Mouse (Mus musculus) heart, embryonic 11.5 days (tissue): ENCODE measurements around the gene Lrrc8c. TPM values are rescaled to one million over a fixed set of nuclear protein-coding genes. Genes with fewer than 3 reads are reported as not detected.

Experiments
- ATAC-seq: fragments of 200-750 bp; cut with Nextera tagmentation; replicated peaks from 2 replicates; pipeline ENCODE4 v1.8.0; 2017; ENCODE audit warnings: moderate library complexity; ENCODE audit not compliant: insufficient number of reproducible peaks, low FRiP score, low TSS enrichment
- H3K27ac ChIP-seq: fragments of 300-500 bp; sonication (generic); 2 replicates; pipeline ENCODE4 v1.5.1; 2014; ENCODE audit warnings: mild to moderate bottlenecking, low read depth, low read length
- H3K27me3 ChIP-seq: fragments of 300-500 bp; sonication (generic); 2 replicates; pipeline ENCODE4 v1.6.1; 2014; ENCODE audit warnings: mild to moderate bottlenecking, low read length, mixed read lengths; ENCODE audit not compliant: control insufficient read depth, insufficient read depth
- H3K36me3 ChIP-seq: fragments of 300-500 bp; sonication (generic); 2 replicates; pipeline ENCODE4 v1.6.1; 2014; ENCODE audit warnings: mild to moderate bottlenecking, low read length, moderate library complexity, mixed read lengths; ENCODE audit not compliant: control insufficient read depth, insufficient read depth
- H3K4me1 ChIP-seq: fragments of 300-500 bp; sonication (generic); 2 replicates; pipeline ENCODE4 v1.6.1; 2014; ENCODE audit warnings: low read length; ENCODE audit not compliant: control insufficient read depth, insufficient read depth
- H3K4me2 ChIP-seq: fragments of 300-500 bp; sonication (generic); 2 replicates; pipeline ENCODE4 v1.6.1; 2014; ENCODE audit warnings: mild to moderate bottlenecking, moderate library complexity
- H3K4me3 ChIP-seq: fragments of 300-500 bp; sonication (generic); 2 replicates; pipeline ENCODE4 v1.5.1; 2014; ENCODE audit warnings: low read depth, low read length
- H3K9ac ChIP-seq: fragments of 300-500 bp; sonication (generic); 2 replicates; pipeline ENCODE4 v1.6.1; 2014; ENCODE audit warnings: mild to moderate bottlenecking, low read depth, low read length, moderate library complexity
- H3K9me3 ChIP-seq: fragments of 300-500 bp; sonication (generic); replicated peaks from 2 replicates; pipeline ENCODE4 v1.6.1; 2016; ENCODE audit warnings: low read length; ENCODE audit not compliant: control insufficient read depth
- WGBS: fragments of 180-500 bp; shearing (Covaris S2); extraction: QIAGEN DNeasy Blood & Tissue Kit; methylation state at CpG from one replicate; pipeline ENCODE4 v1.1.7; 2014; ENCODE audit not compliant: insufficient replicate concordance; 5-methylcytosine and 5-hydroxymethylcytosine counted together
- polyA plus RNA-seq: library from polyadenylated mRNA; unstranded; fragments of >200 nt; fragmentation: Nextera tagmentation; extraction: Ambion mirVana; gene quantifications from 2 replicates; pipeline ENCODE4 v1.2.1, GENCODE M21; 2014

The Lrrc8c gene
- 32.5 and 33.5 TPM in 2 replicates for polyA plus RNA-seq

DNA sequence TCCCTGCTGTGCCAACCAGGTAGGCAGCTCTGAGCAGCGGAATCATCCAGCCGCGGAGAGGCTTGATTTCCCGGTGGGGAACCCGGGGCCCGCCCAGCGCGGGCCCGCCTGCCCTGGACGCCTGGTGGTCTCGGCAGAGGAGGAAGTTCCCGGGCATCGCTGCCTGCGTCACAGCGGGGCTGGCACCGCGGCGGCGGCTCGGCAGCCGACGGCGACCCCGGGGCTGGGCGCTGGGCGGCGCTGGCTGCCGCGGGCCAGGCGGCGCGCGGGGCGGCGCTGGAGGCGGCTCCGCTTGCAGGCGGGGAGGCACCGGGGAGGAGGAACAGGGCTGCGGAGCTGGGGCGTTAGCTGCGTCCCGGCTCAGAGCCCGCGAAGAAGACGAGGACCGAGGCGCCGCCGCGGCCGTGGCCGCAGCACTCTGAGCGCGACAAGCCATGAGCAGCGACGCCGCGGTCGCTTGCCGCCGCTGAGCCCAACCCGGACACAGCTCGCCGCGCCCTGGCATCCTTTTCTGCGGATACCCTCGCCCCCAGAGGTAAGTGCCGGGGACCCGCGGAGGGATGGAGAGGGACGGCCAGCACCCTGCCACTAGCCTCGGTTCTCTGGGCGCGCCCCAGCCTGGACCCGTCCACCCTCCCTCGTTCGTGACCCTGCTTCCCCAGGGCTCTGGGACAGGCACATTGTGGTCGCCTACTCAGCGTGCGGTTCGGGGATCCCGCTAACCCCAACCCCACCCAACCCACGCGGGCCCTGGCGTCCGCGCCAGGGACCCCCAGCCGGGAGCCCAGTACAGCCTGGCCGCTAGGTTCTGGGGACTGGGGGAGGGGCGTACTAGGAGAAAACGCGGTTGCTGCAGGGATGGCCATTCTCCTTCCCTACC is at the start of gene Lrrc8c:
TSS of gene Lrrc8c (plus strand) at position 293 of the 880 bp plus-strand sequence.
- H3K9me3 ChIP-seq = no peaks in the 10 kb centered on the region
- peak within 1 kb of the TSS; percentile 99 for H3K27ac ChIP-seq
- H3K36me3 ChIP-seq = no peaks in the 10 kb centered on the region; the same call in 1 of the 2 replicates
- under 1% methylated on average over 84 of the region's 93 CpGs for WGBS
- H3K4me3 ChIP-seq = peak within 1 kb of the TSS; percentile 93
- peak within 1 kb of the TSS; percentile 91 for H3K9ac ChIP-seq
- ATAC-seq = peak; percentile 86
- H3K4me1 ChIP-seq = peaks cover 47% of the 10 kb centered on the region
- H3K4me2 ChIP-seq = peak within 1 kb of the TSS; percentile 86
- no peaks in the 10 kb centered on the region for H3K27me3 ChIP-seq

DNA sequence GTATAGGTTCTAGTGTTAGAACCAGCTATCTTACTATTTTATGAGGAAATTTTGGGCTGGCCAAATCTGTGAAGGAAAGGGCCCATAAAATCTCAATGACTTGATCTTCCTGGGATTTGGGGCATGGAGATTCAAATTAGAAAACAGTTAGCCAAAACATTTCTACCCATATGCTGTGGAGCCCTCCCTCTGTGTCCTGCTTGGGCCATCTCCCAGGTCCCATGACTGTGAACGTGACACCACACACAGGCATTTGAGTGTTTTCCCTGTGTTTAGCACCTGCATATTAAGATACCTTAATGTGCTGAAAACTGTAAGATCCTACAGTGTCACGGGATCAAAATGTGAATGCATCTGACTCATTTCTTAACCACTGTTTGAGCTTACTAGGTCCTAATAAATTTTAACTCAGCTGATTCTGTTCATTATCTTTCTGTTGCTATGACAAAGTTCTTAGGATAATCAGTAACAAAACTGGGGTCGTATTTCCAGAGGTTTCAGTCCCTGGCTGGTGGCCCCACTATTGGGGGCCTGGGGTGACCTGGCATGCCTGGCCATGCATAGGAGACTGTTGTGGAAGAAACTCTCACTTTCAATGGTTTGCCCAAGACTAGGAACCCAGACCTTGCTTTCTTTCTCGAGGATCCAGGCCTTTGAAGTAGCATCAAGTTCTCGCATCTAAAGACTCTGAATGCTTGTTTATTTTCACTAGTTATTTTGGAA is 46.0 kb upstream of the Lrrc8c start:
- ATAC-seq = no peak
- H3K4me1 ChIP-seq = no peaks in the 10 kb centered on the region
- no peak overlapping the region for H3K27ac ChIP-seq
- H3K27me3 ChIP-seq = no peaks in the 10 kb centered on the region
- H3K9me3 ChIP-seq = no peaks in the 10 kb centered on the region
- 67% methylated on average over 5 of the region's 5 CpGs for WGBS
- H3K36me3 ChIP-seq = no peaks in the 10 kb centered on the region
- no peak overlapping the region for H3K4me3 ChIP-seq
- no peak overlapping the region for H3K9ac ChIP-seq
- H3K4me2 ChIP-seq = no peak overlapping the region

DNA sequence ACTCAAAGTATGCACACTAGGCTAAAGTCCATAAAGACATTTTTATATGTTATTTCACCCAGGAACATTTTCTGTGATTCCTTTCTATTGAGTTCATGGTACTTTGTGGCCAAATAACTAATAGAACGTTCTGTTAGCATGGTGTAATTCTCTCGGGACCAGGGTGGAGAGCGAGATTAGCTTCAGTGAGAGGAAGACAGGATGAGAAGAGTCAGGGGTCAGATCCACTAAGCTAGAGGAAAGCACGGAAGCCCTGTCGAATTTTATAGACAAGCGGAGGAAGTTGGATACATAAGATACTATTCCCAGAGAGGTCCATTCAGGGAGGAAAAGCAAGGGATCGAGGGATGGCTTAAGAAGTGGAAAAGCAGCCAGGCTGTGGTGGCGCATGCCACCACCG is 41.7 kb upstream of the Lrrc8c start:
- Histone ChIP-seq H3K36me3 (0 out of 2 replicates have a peak, but pooled peaks cover 10% of the 10 kb centered on the region), H3K9me3 (no peaks in the 10 kb centered on the region), H3K4me1 (no peaks in the 10 kb centered on the region), H3K27me3 (no peaks in the 10 kb centered on the region), H3K4me3 (no peak overlapping the region), H3K27ac (no peak overlapping the region), H3K4me2 (no peak overlapping the region), H3K9ac (no peak overlapping the region)
- no peak for ATAC-seq
- 72% methylated on average over 9 of the region's 9 CpGs for WGBS

DNA sequence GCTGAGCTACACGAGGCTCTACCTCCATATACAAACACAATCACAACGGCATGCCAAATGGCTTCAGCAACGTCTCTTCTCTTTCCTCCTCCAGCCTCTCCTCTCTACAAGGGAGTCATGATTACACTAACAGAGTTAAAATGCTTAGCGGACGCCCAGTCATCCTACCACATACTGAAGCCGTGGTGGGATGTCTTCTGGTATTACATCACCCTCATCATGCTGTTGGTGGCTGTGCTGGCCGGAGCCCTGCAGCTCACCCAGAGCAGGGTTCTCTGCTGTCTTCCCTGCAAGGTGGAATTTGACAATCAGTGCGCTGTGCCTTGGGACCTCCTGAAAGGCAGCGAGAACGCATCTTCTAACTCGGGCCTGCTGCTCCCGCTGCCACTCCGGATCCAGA is 39.5 kb upstream of the Lrrc8c start:
- Histone ChIP-seq H3K4me2 (no peak overlapping the region), H3K27ac (no peak overlapping the region), H3K27me3 (no peaks in the 10 kb centered on the region), H3K9ac (no peak overlapping the region), H3K36me3 (0 out of 2 replicates have a peak, but pooled peaks cover 10% of the 10 kb centered on the region), H3K4me1 (no peaks in the 10 kb centered on the region), H3K4me3 (no peak overlapping the region), H3K9me3 (no peaks in the 10 kb centered on the region)
- WGBS = 87% methylated on average over 13 of the region's 13 CpGs
- ATAC-seq = no peak

DNA sequence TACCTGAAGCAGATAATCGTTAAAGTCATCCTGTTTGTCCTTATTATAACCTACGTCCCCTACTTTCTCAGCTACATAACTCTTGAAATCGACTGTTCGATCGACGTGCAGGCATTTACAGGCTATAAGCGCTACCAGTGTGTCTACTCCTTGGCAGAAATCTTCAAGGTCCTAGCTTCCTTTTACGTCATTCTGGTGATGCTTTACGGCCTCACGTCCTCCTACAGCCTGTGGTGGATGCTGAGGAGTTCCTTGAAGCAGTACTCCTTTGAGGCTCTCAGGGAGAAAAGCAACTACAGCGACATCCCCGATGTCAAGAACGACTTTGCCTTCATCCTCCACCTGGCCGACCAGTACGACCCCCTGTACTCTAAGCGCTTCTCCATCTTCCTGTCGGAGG is 38.6 kb upstream of the Lrrc8c start:
- H3K27me3 ChIP-seq = no peaks in the 10 kb centered on the region
- H3K9ac ChIP-seq = no peak overlapping the region
- no peak overlapping the region for H3K27ac ChIP-seq
- 94% methylated on average over 17 of the region's 17 CpGs for WGBS
- no peak overlapping the region for H3K4me3 ChIP-seq
- no peak overlapping the region for H3K4me2 ChIP-seq
- no peaks in the 10 kb centered on the region for H3K9me3 ChIP-seq
- H3K36me3 ChIP-seq = 0 out of 2 replicates have a peak, but pooled peaks cover 10% of the 10 kb centered on the region
- H3K4me1 ChIP-seq = no peaks in the 10 kb centered on the region
- no peak for ATAC-seq

DNA sequence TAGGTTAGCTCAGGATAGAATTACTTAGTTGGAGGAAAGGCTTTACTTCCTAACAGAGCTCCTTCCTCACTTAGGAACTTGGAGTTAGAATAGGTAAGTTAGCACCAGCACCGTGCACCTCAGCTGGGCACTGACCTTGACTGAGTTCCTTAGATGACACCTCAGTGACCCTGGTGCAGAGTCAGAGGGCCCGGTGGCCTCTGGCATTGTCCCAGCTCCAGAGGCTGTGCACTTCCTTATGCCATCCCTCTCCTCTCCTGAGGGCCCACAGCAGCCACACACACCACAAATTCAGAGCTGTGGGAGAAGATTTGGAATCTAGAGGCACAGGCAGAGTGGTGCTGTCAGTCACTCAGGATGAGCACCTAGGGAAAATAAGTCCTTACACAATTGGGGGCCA is 35.6 kb upstream of the Lrrc8c start:
- no peak for ATAC-seq
- WGBS = 67% methylated on average over 2 of the region's 2 CpGs

DNA sequence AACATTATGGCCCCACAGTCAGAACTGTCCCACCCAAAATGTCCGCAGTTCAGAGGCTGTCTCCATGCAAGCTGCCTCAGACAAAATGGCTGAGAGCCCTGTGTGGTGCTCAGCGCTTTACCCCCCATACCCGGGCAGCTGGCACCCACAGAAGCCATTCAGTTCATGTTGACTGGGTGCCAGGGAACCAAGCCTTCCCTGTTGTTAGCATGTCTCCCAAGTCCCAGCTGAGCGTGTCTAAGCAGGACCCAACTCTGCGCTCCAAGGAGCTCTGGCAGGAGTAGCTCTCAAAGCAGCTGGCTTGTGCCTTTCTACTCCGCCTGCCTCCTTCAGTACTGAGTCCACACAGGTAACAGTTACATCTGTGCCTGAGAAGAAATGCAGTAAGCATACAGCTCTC is 34.9 kb upstream of the Lrrc8c start:
- Histone ChIP-seq H3K36me3 (0 out of 2 replicates have a peak, but pooled peaks cover 10% of the 10 kb centered on the region), H3K27ac (no peak overlapping the region), H3K27me3 (no peaks in the 10 kb centered on the region), H3K4me2 (no peak overlapping the region), H3K9me3 (no peaks in the 10 kb centered on the region), H3K9ac (no peak overlapping the region), H3K4me3 (no peak overlapping the region), H3K4me1 (no peaks in the 10 kb centered on the region)
- no peak for ATAC-seq
- 89% methylated on average over 6 of the region's 6 CpGs for WGBS

More for the DNA sequence above, 35.6 kb upstream of the Lrrc8c start:
- H3K27me3 ChIP-seq = no peaks in the 10 kb centered on the region
- H3K4me1 ChIP-seq = no peaks in the 10 kb centered on the region
- H3K9ac ChIP-seq = no peak overlapping the region
- 0 out of 2 replicates have a peak, but pooled peaks cover 10% of the 10 kb centered on the region for H3K36me3 ChIP-seq
- H3K9me3 ChIP-seq = no peaks in the 10 kb centered on the region
- no peak overlapping the region for H3K4me2 ChIP-seq
- H3K27ac ChIP-seq = no peak overlapping the region
- H3K4me3 ChIP-seq = no peak overlapping the region

DNA sequence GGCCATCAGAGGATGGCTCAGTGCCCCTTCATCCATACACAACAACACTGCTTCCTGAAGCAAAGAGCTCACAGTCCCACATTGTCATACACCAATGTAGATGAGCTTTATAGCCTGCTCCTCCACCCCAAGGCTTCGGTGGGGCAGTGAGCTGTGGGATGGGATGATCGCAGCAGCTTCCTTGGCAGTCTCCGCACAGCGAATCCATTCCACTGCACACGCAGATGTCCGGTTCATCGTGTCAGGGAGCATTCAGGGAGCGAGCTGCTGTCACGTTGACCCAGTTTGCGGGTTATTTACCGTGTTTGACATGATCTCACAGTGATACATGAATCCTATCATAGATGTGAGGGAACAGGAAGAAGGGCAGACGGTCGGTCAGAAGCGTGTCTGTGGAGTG is 34.3 kb upstream of the Lrrc8c start:
- H3K27ac ChIP-seq = no peak overlapping the region
- no peaks in the 10 kb centered on the region for H3K27me3 ChIP-seq
- H3K9ac ChIP-seq = no peak overlapping the region
- H3K4me1 ChIP-seq = no peaks in the 10 kb centered on the region
- no peak for ATAC-seq
- no peaks in the 10 kb centered on the region for H3K9me3 ChIP-seq
- 90% methylated on average over 14 of the region's 14 CpGs for WGBS
- no peak overlapping the region for H3K4me2 ChIP-seq
- H3K4me3 ChIP-seq = no peak overlapping the region
- H3K36me3 ChIP-seq = 0 out of 2 replicates have a peak, but pooled peaks cover 9% of the 10 kb centered on the region
